Mouse (Mus musculus) adrenal gland, adult (tissue): ENCODE measurements around the gene Frrs1l.

Experiments used
- DNase-seq, 2 experiments: peaks; one replicate each; pipeline ENCODE4 v3.0.0; 2022 to 2023; ENCODE audit warnings: low spot score in 1 of 2; ENCODE audit not compliant: inconsistent age in 2 of 2

Gene Frrs1l

DNA sequence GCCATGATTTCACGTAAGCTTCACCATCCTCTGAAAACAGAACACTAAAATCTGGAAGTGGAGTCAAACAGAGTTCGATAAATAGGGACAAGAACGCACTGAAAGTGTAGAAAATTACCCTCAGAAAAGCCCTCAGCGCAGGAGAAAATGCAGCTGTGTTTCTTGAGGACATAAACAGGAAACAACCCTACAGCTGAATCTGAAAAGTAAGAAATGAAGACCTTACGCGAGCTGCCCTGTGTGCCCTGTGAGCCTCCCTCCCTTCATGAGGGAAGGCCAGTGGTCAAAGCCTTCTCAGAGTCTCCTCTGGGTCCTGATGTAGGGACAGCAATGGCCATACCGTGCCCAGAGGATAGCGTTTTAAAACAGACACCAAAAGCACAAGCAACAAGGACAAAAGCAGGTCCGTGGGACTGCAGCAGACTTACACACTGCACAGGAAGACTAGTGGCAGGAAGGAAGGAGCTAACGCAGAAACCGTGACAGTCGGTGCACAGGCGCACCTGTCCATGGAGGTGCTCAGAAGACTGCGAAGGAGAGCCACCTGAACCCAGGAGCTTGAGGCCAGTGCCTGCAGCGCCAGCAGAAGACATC lies 74.4 kb downstream of the Frrs1l start:
- no peak for DNase-seq

DNA sequence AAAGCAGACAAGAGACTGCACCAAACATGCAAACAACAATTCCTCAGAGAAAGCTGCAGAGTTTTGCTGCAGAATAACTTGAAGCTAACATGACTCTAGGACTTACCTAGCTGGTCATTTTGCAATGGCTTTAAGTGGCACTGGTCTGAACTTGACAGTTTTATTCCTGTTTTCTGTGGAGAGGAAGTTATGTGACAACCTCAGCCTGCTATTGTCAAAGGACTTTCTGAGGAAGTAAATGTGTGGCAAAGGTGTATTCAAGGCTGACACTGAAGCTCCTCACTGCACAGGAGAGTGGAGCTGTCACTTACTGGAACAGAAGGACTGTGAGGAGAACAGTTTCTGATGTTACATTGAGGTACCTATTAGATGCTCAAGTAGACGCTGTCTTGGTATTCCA lies 75.4 kb downstream of the Frrs1l start:
- no peak for DNase-seq

DNA sequence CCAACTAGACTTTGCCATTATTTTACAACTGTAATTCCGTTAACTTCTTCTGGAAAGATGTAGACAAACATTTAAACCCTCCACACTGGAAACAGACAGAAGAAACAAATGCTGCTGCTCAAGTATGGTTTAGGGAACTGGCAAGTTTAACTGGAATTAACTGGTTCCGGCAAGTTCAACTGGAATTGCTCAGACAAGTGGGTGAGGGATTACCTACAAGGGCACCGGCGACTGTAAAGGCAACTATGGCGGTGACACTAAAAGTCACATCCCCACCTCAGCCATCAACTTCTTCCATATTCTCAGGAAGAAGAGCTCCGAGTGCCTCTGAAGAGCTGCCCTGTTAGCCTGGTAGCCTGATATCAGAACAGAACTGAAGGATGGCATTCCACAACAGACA lies 75.9 kb downstream of the Frrs1l start:
- no peak for DNase-seq

DNA sequence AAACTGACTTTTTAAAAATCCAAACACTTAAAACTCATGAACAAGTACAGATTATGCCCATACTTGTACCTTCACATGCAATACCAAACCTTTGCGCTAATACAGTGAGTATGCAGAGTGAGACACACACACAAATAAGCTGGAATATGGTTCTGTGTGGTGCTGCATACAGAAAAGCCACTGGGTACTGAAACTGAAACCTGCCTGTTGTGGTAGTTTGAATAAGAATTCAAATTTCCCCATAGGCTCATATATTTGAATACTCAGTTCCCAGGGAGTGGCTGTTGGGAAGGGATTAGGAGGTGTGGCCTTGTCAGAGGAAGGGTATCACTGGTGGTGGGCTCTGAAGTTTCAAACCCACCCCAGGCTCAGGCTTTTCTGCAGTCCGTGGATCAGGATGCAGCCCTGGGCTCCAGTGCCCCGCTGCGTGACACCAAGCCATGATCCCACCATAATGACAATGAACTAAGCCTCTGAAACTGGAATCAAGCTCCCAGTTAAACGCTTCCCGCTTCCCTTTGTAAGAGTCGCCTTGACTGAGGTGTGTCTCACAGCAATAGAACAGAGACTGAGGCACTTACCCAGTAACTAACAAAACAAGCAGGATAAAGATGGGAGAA lies 77.7 kb downstream of the Frrs1l start:
- no peak for DNase-seq

DNA sequence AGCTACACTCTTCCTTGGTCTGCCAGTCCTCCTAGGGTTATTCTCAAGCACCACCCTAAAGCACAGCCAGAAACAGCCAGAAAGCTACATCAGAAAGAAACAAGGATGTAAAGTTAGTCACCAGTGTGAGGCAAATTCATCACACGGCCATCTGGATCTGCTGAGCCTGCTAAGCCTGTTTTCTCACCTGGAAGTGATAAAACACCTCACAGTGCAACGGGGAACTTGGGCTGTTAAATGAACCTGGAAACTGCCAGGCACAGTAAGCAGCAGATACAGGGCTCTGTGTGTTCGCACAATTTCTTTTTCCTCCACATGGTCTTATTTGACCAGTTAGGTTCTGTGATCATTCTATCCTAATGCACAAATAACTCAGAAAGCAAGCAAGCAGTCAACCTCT lies 80.6 kb downstream of the Frrs1l start:
- DNase-seq = no peak

DNA sequence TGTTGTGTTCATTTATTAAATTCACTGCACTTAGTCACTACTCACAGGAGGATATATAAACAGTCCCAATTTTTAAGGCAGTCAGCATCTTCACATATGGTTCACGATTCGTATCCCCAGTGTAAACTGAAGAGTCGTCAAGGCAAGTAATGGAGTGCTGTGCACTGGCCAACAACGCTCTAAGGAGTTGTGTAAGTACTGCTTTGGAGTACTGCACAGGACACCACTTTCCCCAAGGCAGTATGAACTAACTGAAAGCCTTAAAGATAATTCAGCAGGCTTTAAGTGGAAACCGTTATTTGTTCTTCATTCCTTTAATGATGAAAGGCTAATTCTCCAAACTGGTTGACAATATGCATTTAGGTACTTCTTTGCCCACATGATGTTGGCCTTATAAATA lies 82.5 kb downstream of the Frrs1l start:
- no peak for DNase-seq
